Mouse (Mus musculus): ENCODE measurements at regions not wholly inside any gene's neighbourhood (a gene's known extent, or its start where the extent isn't known, plus 50 kb on each side); places are given as distances from the start of the nearest gene placed in this dataset.

- Histone ChIP-seq H3K4me2 (replicated peaks; ENCODE audit: low read depth) (no peak overlapping the region), H3K4me1 (replicated peaks; ENCODE audit: control insufficient read depth, insufficient read depth) (peaks cover 5% of the 10 kb centered on the region; the same call in 1 of the 2 replicates), H3K36me3 (ENCODE audit: control insufficient read depth, insufficient read depth, low read length) (no peaks in the 10 kb centered on the region), H3K9ac (ENCODE audit: low read length) (no peak overlapping the region), H3K27ac (replicated peaks) (no peak overlapping the region), H3K9me3 (ENCODE audit: control insufficient read depth, low read length) (no peaks in the 10 kb centered on the region), H3K4me3 (ENCODE audit: low read depth, low read length) (no peak overlapping the region), H3K27me3 (ENCODE audit: control insufficient read depth, insufficient read depth, low read length) (no peaks in the 10 kb centered on the region)
- TF ChIP-seq CTCF (IDR thresholded peaks at IDR 0.05; ENCODE audit: low read depth) = no peak
- TF ChIP-seq EP300 (optimal IDR thresholded peaks at IDR 0.05) = no peak
- WGBS = 71% methylated on average over 17 of the region's 17 CpGs
- DNase-seq (ENCODE audit: low spot score) = no peak
- no peak for ATAC-seq (ENCODE audit: low FRiP score, low TSS enrichment)
These were observed 329.5 kb upstream of the Dio3 start for GRCm38 (mm10) chr12:109949231-109949965.

DNA sequence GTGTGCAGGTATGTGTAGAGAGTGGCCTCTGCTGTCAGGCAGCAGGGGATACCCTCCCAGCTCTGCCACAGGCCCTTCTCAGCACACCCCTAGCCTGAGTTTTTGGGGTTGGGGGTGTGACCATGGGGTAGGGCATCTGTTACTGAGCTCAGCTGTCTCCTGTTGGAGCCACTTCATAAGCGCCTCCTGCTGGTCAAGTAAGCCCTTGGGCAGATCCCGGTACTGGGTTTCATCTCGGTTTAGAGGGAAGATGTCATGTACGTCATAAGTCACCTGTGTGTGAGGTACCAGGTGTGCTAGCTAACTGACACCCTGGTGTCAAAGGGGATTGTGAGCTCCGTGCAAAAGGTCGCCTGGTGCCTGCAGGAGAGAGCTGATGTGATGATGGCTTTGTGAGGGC, 328.2 kb upstream of the Dio3 start:
- no peaks in the 10 kb centered on the region for H3K9me3 ChIP-seq (ENCODE audit: control insufficient read depth, low read length)
- ATAC-seq (ENCODE audit: low FRiP score, low TSS enrichment) (peak; percentile 33; the same call in 1 of the 2 replicates), DNase-seq (ENCODE audit: low spot score) (no peak)
- no peak overlapping the region for H3K4me3 ChIP-seq (ENCODE audit: low read depth, low read length)
- peak; percentile 54 for TF ChIP-seq CTCF (IDR thresholded peaks at IDR 0.05; ENCODE audit: low read depth)
- TF ChIP-seq EP300 (optimal IDR thresholded peaks at IDR 0.05) = no peak
- H3K4me1 ChIP-seq (replicated peaks; ENCODE audit: control insufficient read depth, insufficient read depth) = peaks cover 5% of the 10 kb centered on the region; the same call in 1 of the 2 replicates
- no peak overlapping the region for H3K27ac ChIP-seq (replicated peaks)
- no peaks in the 10 kb centered on the region for H3K27me3 ChIP-seq (ENCODE audit: control insufficient read depth, insufficient read depth, low read length)
- WGBS = 52% methylated on average over 6 of the region's 6 CpGs
- no peak overlapping the region for H3K9ac ChIP-seq (ENCODE audit: low read length)
- no peaks in the 10 kb centered on the region for H3K36me3 ChIP-seq (ENCODE audit: control insufficient read depth, insufficient read depth, low read length)
- H3K4me2 ChIP-seq (replicated peaks; ENCODE audit: low read depth) = no peak overlapping the region

GRCm38 (mm10) chr12:109951473-109951872, 327.4 kb upstream of the Dio3 start:
- no peaks in the 10 kb centered on the region for H3K36me3 ChIP-seq (ENCODE audit: control insufficient read depth, insufficient read depth, low read length)
- peaks cover 5% of the 10 kb centered on the region; the same call in 1 of the 2 replicates for H3K4me1 ChIP-seq (replicated peaks; ENCODE audit: control insufficient read depth, insufficient read depth)
- no peaks in the 10 kb centered on the region for H3K9me3 ChIP-seq (ENCODE audit: control insufficient read depth, low read length)
- H3K4me2 ChIP-seq (replicated peaks; ENCODE audit: low read depth) = no peak overlapping the region
- WGBS = 75% methylated on average over 12 of the region's 12 CpGs
- no peaks in the 10 kb centered on the region for H3K27me3 ChIP-seq (ENCODE audit: control insufficient read depth, insufficient read depth, low read length)
- TF ChIP-seq CTCF (IDR thresholded peaks at IDR 0.05; ENCODE audit: low read depth) (no peak), EP300 (optimal IDR thresholded peaks at IDR 0.05) (no peak)
- no peak overlapping the region for H3K9ac ChIP-seq (ENCODE audit: low read length)
- ATAC-seq (ENCODE audit: low FRiP score, low TSS enrichment) (no peak), DNase-seq (ENCODE audit: low spot score) (no peak)
- H3K27ac ChIP-seq (replicated peaks) = no peak overlapping the region
- H3K4me3 ChIP-seq (ENCODE audit: low read depth, low read length) = no peak overlapping the region

GRCm38 (mm10) chr12:109951884-109952456, 326.9 kb upstream of the Dio3 start:
- H3K4me1 ChIP-seq (replicated peaks; ENCODE audit: control insufficient read depth, insufficient read depth) = peaks cover 5% of the 10 kb centered on the region; the same call in 1 of the 2 replicates
- H3K4me2 ChIP-seq (replicated peaks; ENCODE audit: low read depth) = no peak overlapping the region
- 0 out of 2 replicates have a peak, but pooled peaks have one; percentile 11 for ATAC-seq (ENCODE audit: low FRiP score, low TSS enrichment)
- WGBS = 78% methylated on average over 10 of the region's 10 CpGs
- H3K36me3 ChIP-seq (ENCODE audit: control insufficient read depth, insufficient read depth, low read length) = no peaks in the 10 kb centered on the region
- no peak for TF ChIP-seq CTCF (IDR thresholded peaks at IDR 0.05; ENCODE audit: low read depth)
- no peak for TF ChIP-seq EP300 (optimal IDR thresholded peaks at IDR 0.05)
- H3K27me3 ChIP-seq (ENCODE audit: control insufficient read depth, insufficient read depth, low read length) = no peaks in the 10 kb centered on the region
- no peak for DNase-seq (ENCODE audit: low spot score)
- H3K4me3 ChIP-seq (ENCODE audit: low read depth, low read length) = no peak overlapping the region
- H3K9me3 ChIP-seq (ENCODE audit: control insufficient read depth, low read length) = no peaks in the 10 kb centered on the region
- H3K9ac ChIP-seq (ENCODE audit: low read length) = no peak overlapping the region
- no peak overlapping the region for H3K27ac ChIP-seq (replicated peaks)

- peaks cover 5% of the 10 kb centered on the region; the same call in 1 of the 2 replicates for H3K4me1 ChIP-seq (replicated peaks; ENCODE audit: control insufficient read depth, insufficient read depth)
- WGBS = 66% methylated on average over 3 of the region's 3 CpGs
- H3K4me2 ChIP-seq (replicated peaks; ENCODE audit: low read depth) = no peak overlapping the region
- DNase-seq (ENCODE audit: low spot score) = no peak
- no peak for ATAC-seq (ENCODE audit: low FRiP score, low TSS enrichment)
- H3K27ac ChIP-seq (replicated peaks) = no peak overlapping the region
- no peaks in the 10 kb centered on the region for H3K9me3 ChIP-seq (ENCODE audit: control insufficient read depth, low read length)
- H3K27me3 ChIP-seq (ENCODE audit: control insufficient read depth, insufficient read depth, low read length) = no peaks in the 10 kb centered on the region
- TF ChIP-seq CTCF (IDR thresholded peaks at IDR 0.05; ENCODE audit: low read depth) = peak; percentile 45
- no peak for TF ChIP-seq EP300 (optimal IDR thresholded peaks at IDR 0.05)
- no peak overlapping the region for H3K9ac ChIP-seq (ENCODE audit: low read length)
- H3K36me3 ChIP-seq (ENCODE audit: control insufficient read depth, insufficient read depth, low read length) = no peaks in the 10 kb centered on the region
- no peak overlapping the region for H3K4me3 ChIP-seq (ENCODE audit: low read depth, low read length)
These were observed 325.9 kb upstream of the Dio3 start for GRCm38 (mm10) chr12:109952933-109953332.

GRCm38 (mm10) chr12:109957305-109957704, 321.6 kb upstream of the Dio3 start:
- H3K9me3 ChIP-seq (ENCODE audit: control insufficient read depth, low read length) = no peaks in the 10 kb centered on the region
- no peaks in the 10 kb centered on the region for H3K36me3 ChIP-seq (ENCODE audit: control insufficient read depth, insufficient read depth, low read length)
- H3K27ac ChIP-seq (replicated peaks) = no peak overlapping the region
- WGBS = 64% methylated on average over 3 of the region's 3 CpGs
- TF ChIP-seq CTCF (IDR thresholded peaks at IDR 0.05; ENCODE audit: low read depth) (no peak), EP300 (optimal IDR thresholded peaks at IDR 0.05) (no peak)
- no peak overlapping the region for H3K4me2 ChIP-seq (replicated peaks; ENCODE audit: low read depth)
- DNase-seq (ENCODE audit: low spot score) (no peak), ATAC-seq (ENCODE audit: low FRiP score, low TSS enrichment) (no peak)
- no peaks in the 10 kb centered on the region for H3K27me3 ChIP-seq (ENCODE audit: control insufficient read depth, insufficient read depth, low read length)
- no peaks in the 10 kb centered on the region for H3K4me1 ChIP-seq (replicated peaks; ENCODE audit: control insufficient read depth, insufficient read depth)
- no peak overlapping the region for H3K4me3 ChIP-seq (ENCODE audit: low read depth, low read length)
- no peak overlapping the region for H3K9ac ChIP-seq (ENCODE audit: low read length)

Measured in stomach, postnatal 0 days (tissue).